Mouse (Mus musculus) MEL (cell line): Measurements from ENCODE around the gene Gnai3. TPM values are rescaled to one million over a fixed set of nuclear protein-coding genes. Genes with fewer than 3 reads are reported as not detected.

Experiments
- DNase-seq: peaks from one replicate; pipeline ENCODE4 v3.0.0; 2011; ENCODE audit warnings: low read depth, low spot score
- H3K27ac ChIP-seq: 2 replicates; pipeline ENCODE4 v1.5.1; 2012; ENCODE audit warnings: low read depth, mild to moderate bottlenecking, control low read depth, low read length, moderate library complexity; ENCODE audit not compliant: control insufficient read depth
- H3K27me3 ChIP-seq, 2 experiments: fragments of 150-350 bp in 1 of 2; sonication (generic) in 1 of 2; 2 replicates each; pipeline ENCODE4 v1.6.1; 2012; ENCODE audit warnings: low read length in 2 of 2, mild to moderate bottlenecking in 2 of 2, improper control_type of control experiment in 1 of 2, moderate library complexity in 1 of 2; ENCODE audit not compliant: insufficient read depth in 2 of 2, control insufficient read depth in 1 of 2
- H3K36me3 ChIP-seq, 2 experiments: 2 replicates each; pipeline ENCODE4 v1.6.1; 2012 to 2014; ENCODE audit warnings: low read length in 2 of 2, improper control_type of control experiment in 1 of 2, inconsistent platforms in 1 of 2, mild to moderate bottlenecking in 1 of 2; ENCODE audit not compliant: insufficient read depth in 2 of 2, control insufficient read depth in 1 of 2
- H3K4me1 ChIP-seq, 2 experiments: fragments of 150-350 bp in 1 of 2; sonication (generic) in 1 of 2; 2 replicates each; pipeline ENCODE4 v1.6.1; 2012; ENCODE audit warnings: low read length in 2 of 2, improper control_type of control experiment in 1 of 2, mild to moderate bottlenecking in 1 of 2; ENCODE audit not compliant: insufficient read depth in 2 of 2, control insufficient read depth in 1 of 2
- H3K4me3 ChIP-seq, 2 experiments: fragments of 150-350 bp in 1 of 2; sonication (generic) in 1 of 2; 2 replicates each; pipeline ENCODE4 v1.5.1; 2012; ENCODE audit warnings: low read depth in 2 of 2, low read length in 2 of 2, mild to moderate bottlenecking in 2 of 2, moderate library complexity in 2 of 2, control low read depth in 1 of 2, improper control_type of control experiment in 1 of 2; ENCODE audit not compliant: control insufficient read depth in 1 of 2, insufficient read depth in 1 of 2
- H3K79me2 ChIP-seq: 2 replicates; pipeline ENCODE4 v1.6.1; 2012; ENCODE audit warnings: mild to moderate bottlenecking, low read length, moderate library complexity; ENCODE audit not compliant: control insufficient read depth, poor library complexity, insufficient read depth
- H3K9ac ChIP-seq: 2 replicates; pipeline ENCODE4 v1.6.1; 2012; ENCODE audit warnings: low read depth, mild to moderate bottlenecking, control low read depth, low read length, moderate library complexity; ENCODE audit not compliant: control insufficient read depth, poor library complexity, severe bottlenecking
- H3K9me3 ChIP-seq: fragments of 150-350 bp; sonication (generic); replicated peaks from 2 replicates; pipeline ENCODE4 v1.6.1; 2012; ENCODE audit warnings: mild to moderate bottlenecking, low read length, improper control_type of control experiment, moderate library complexity; ENCODE audit not compliant: insufficient read depth
- BHLHE40 ChIP-seq: IDR thresholded peaks from 2 replicates; pipeline ENCODE4 v1.6.1; 2012; ENCODE audit warnings: low read depth, mild to moderate bottlenecking, inconsistent platforms, low read length, improper control_type of control experiment, borderline replicate concordance
- CTCF ChIP-seq, 3 experiments: IDR thresholded peaks in 2 of 3; conservative IDR thresholded peaks in 1 of 3; 2 replicates each; pipeline ENCODE4 v1.5.1; 2011 to 2012; ENCODE audit warnings: low read length in 3 of 3, low read depth in 2 of 3, mild to moderate bottlenecking in 2 of 3, improper control_type of control experiment in 1 of 3, inconsistent platforms in 1 of 3, mixed read lengths in 1 of 3, moderate library complexity in 1 of 3; ENCODE audit not compliant: control insufficient read depth in 1 of 3, insufficient read depth in 1 of 3, poor library complexity in 1 of 3, severe bottlenecking in 1 of 3
- ETS1 ChIP-seq: IDR thresholded peaks from 2 replicates; pipeline ENCODE4 v1.6.1; 2012; ENCODE audit warnings: low read depth, mild to moderate bottlenecking, inconsistent platforms, low read length, improper control_type of control experiment, moderate library complexity
- GABPA ChIP-seq: IDR thresholded peaks from 2 replicates; pipeline ENCODE4 v1.6.1; 2012; ENCODE audit warnings: low read depth, mild to moderate bottlenecking, inconsistent platforms, low read length, improper control_type of control experiment, moderate library complexity
- HCFC1 ChIP-seq: IDR thresholded peaks from 2 replicates; pipeline ENCODE4 v1.6.1; 2012; ENCODE audit warnings: low read depth, mild to moderate bottlenecking, inconsistent platforms, low read length, improper control_type of control experiment, moderate library complexity
- JUND ChIP-seq: IDR thresholded peaks from 2 replicates; pipeline ENCODE4 v1.6.1; 2011; ENCODE audit warnings: low read depth, mild to moderate bottlenecking, improper control_type of control experiment, low read length
- KAT2A ChIP-seq: conservative IDR thresholded peaks from 2 replicates; pipeline ENCODE4 v1.6.1; 2012; ENCODE audit warnings: low read depth, low read length, improper control_type of control experiment, inconsistent platforms
- MAFK ChIP-seq: IDR thresholded peaks from 2 replicates; pipeline ENCODE4 v1.6.1; 2011; ENCODE audit warnings: low read depth, mild to moderate bottlenecking, low read length, improper control_type of control experiment, borderline replicate concordance
- MAZ ChIP-seq: IDR thresholded peaks from 2 replicates; pipeline ENCODE4 v1.6.1; 2012; ENCODE audit warnings: low read depth, mild to moderate bottlenecking, inconsistent platforms, low read length, improper control_type of control experiment
- MEF2A ChIP-seq: IDR thresholded peaks from 2 replicates; pipeline ENCODE4 v1.6.1; 2014; ENCODE audit warnings: low read depth, mild to moderate bottlenecking, inconsistent platforms, low read length, improper control_type of control experiment; ENCODE audit not compliant: poor library complexity, insufficient replicate concordance, severe bottlenecking; ENCODE audit errors: extremely low read depth
- MYB ChIP-seq: IDR thresholded peaks from 2 replicates; pipeline ENCODE4 v1.6.1; 2011; ENCODE audit warnings: mild to moderate bottlenecking, low read depth, low read length, improper control_type of control experiment
- NELFE ChIP-seq: IDR thresholded peaks from 2 replicates; pipeline ENCODE4 v1.6.1; 2011; ENCODE audit warnings: low read depth, low read length, improper control_type of control experiment
- POLR2A ChIP-seq, 2 experiments: IDR thresholded peaks; 2 replicates each; pipeline ENCODE4 v1.6.1; 2011 to 2012; ENCODE audit warnings: low read length in 2 of 2, mild to moderate bottlenecking in 2 of 2, control low read depth in 1 of 2, improper control_type of control experiment in 1 of 2, low read depth in 1 of 2, moderate library complexity in 1 of 2; ENCODE audit not compliant: control insufficient read depth in 1 of 2, insufficient read depth in 1 of 2, poor library complexity in 1 of 2
- POLR2AphosphoS2 ChIP-seq: IDR thresholded peaks from 2 replicates; pipeline ENCODE4 v1.6.1; 2011; ENCODE audit warnings: low read length, improper control_type of control experiment
- RCOR1 ChIP-seq: IDR thresholded peaks from 2 replicates; pipeline ENCODE4 v1.6.1; 2012; ENCODE audit warnings: low read depth, mild to moderate bottlenecking, inconsistent platforms, low read length, improper control_type of control experiment
- SIN3A ChIP-seq: IDR thresholded peaks from 2 replicates; pipeline ENCODE4 v1.6.1; 2012; ENCODE audit warnings: low read length, improper control_type of control experiment, inconsistent platforms
- SMC3 ChIP-seq: IDR thresholded peaks from 2 replicates; pipeline ENCODE4 v1.6.1; 2011; ENCODE audit warnings: low read depth, low read length, improper control_type of control experiment
- TCF12 ChIP-seq: IDR thresholded peaks from 2 replicates; pipeline ENCODE4 v1.6.1; 2014; ENCODE audit warnings: low read depth, mild to moderate bottlenecking, inconsistent platforms, low read length, improper control_type of control experiment, moderate library complexity
- ZC3H11A ChIP-seq: IDR thresholded peaks from 2 replicates; pipeline ENCODE4 v1.6.1; 2012; ENCODE audit warnings: low read depth, mild to moderate bottlenecking, inconsistent platforms, low read length, improper control_type of control experiment
- polyA plus RNA-seq, 2 experiments: library from polyadenylated mRNA; stranded (reverse) in 1 of 2; unstranded in 1 of 2; fragments of >175 nt in 1 of 2; fragments of >200 nt in 1 of 2; gene quantifications; 2 replicates each; pipeline versions ENCODE4 v1.2.1 to v1.2.4; 2012; ENCODE audit warnings: low replicate concordance in 2 of 2, low read depth in 1 of 2; ENCODE audit not compliant: insufficient read length in 2 of 2, insufficient read depth in 1 of 2, missing spikeins in 1 of 2
- total RNA-seq: library from RNA; depleted of rRNA; stranded (reverse); fragments of 300-350 nt; gene quantifications from 2 replicates; pipeline ENCODE4 v1.2.3, GENCODE M21; 2012

Gene Gnai3
- total and polyA plus RNA-seq, 3 experiments = 74.2 to 96.4 (median 92.1) TPM

- H3K79me2 ChIP-seq = no peaks in the 10 kb centered on the region
These were observed 33.1 kb upstream of the Gnai3 start for GRCm38 (mm10) chr3:108178756-108179715.

GRCm38 (mm10) chr3:108174672-108175531, 29.0 kb upstream of the Gnai3 start:
- H3K4me3 ChIP-seq = no peak overlapping the region
- peaks cover 11 to 19% of the 10 kb centered on the region in 2 experiments for H3K27me3 ChIP-seq
- H3K9me3 ChIP-seq = no peaks in the 10 kb centered on the region
- H3K9ac ChIP-seq = no peak overlapping the region
- DNase-seq = no peak
- no peaks in the 10 kb centered on the region for H3K79me2 ChIP-seq
- H3K4me1 ChIP-seq = no peaks in the 10 kb centered on the region
- H3K27ac ChIP-seq = no peak overlapping the region
- TF ChIP-seq RCOR1 (no peak), GABPA (no peak), KAT2A (no peak), ETS1 (no peak), MYB (no peak), SMC3 (no peak), POLR2A (IDR thresholded peaks at IDR 0.05; ENCODE audit: control insufficient read depth in 1 of 2, insufficient read depth in 1 of 2, low read depth in 1 of 2, low read length in 2 of 2, poor library complexity in 1 of 2) (no peak), ZC3H11A (no peak), JUND (no peak), MAZ (no peak), MAFK (no peak), POLR2AphosphoS2 (no peak), BHLHE40 (no peak), TCF12 (no peak), HCFC1 (no peak), NELFE (no peak), SIN3A (no peak)
- no peaks in the 10 kb centered on the region for H3K36me3 ChIP-seq

More at GRCm38 (mm10) chr3:108178756-108179715, 33.1 kb upstream of the Gnai3 start:
- no peak overlapping the region for H3K27ac ChIP-seq
- H3K9me3 ChIP-seq = no peaks in the 10 kb centered on the region
- DNase-seq = no peak
- peaks cover 11 to 15% of the 10 kb centered on the region in 2 experiments for H3K27me3 ChIP-seq
- no peak overlapping the region for H3K4me3 ChIP-seq
- H3K4me1 ChIP-seq = no peaks in the 10 kb centered on the region
- TF ChIP-seq MAFK = no peak
- TF ChIP-seq MEF2A = no peak
- TF ChIP-seq CTCF (IDR thresholded peaks at IDR 0.05 in 2 of 3, conservative IDR thresholded peaks at IDR 0.05 in 1 of 3; ENCODE audit: control insufficient read depth in 1 of 3, insufficient read depth in 1 of 3, low read depth in 2 of 3, low read length in 3 of 3, poor library complexity in 1 of 3, severe bottlenecking in 1 of 3) = peak; percentile 17 to 24 (median 21); a peak in 3 of 6 replicates
- H3K9ac ChIP-seq = no peak overlapping the region
- no peaks in the 10 kb centered on the region for H3K36me3 ChIP-seq
